Mouse (Mus musculus) midbrain, embryonic 11.5 days (tissue): ENCODE measurements around the gene Enpp4. TPM values are rescaled to one million over a fixed set of nuclear protein-coding genes. Genes with fewer than 3 reads are reported as not detected.

Experiments used
- ATAC-seq: fragments of 200-750 bp; cut with Nextera tagmentation; 2 replicates; pipeline ENCODE4 v1.8.0; 2017; ENCODE audit warnings: moderate TSS enrichment, moderate library complexity; ENCODE audit not compliant: low FRiP score
- DNase-seq: peaks from one replicate; pipeline ENCODE4 v3.0.0; 2015; ENCODE audit warnings: low spot score; ENCODE audit errors: missing footprints
- H3K27ac ChIP-seq: fragments of 300-500 bp; sonication (generic); 2 replicates; pipeline ENCODE4 v1.5.1; 2014; ENCODE audit warnings: low read depth, low read length
- H3K27me3 ChIP-seq: fragments of 300-500 bp; sonication (generic); 2 replicates; pipeline ENCODE4 v1.6.1; 2014; ENCODE audit warnings: mild to moderate bottlenecking, low read length, moderate library complexity, mixed read lengths; ENCODE audit not compliant: control insufficient read depth, insufficient read depth
- H3K36me3 ChIP-seq: fragments of 300-500 bp; sonication (generic); 2 replicates; pipeline ENCODE4 v1.6.1; 2014; ENCODE audit warnings: mild to moderate bottlenecking, low read length, moderate library complexity, mixed read lengths; ENCODE audit not compliant: control insufficient read depth, insufficient read depth
- H3K4me1 ChIP-seq: fragments of 300-500 bp; sonication (generic); 2 replicates; pipeline ENCODE4 v1.6.1; 2014; ENCODE audit warnings: low read length; ENCODE audit not compliant: control insufficient read depth, insufficient read depth
- H3K4me2 ChIP-seq: fragments of 300-500 bp; sonication (generic); 2 replicates; pipeline ENCODE4 v1.6.1; 2014; ENCODE audit warnings: mild to moderate bottlenecking, moderate library complexity
- H3K4me3 ChIP-seq: fragments of 300-500 bp; sonication (generic); 2 replicates; pipeline ENCODE4 v1.5.1; 2014; ENCODE audit warnings: low read depth, low read length
- H3K9ac ChIP-seq: fragments of 300-500 bp; sonication (generic); 2 replicates; pipeline ENCODE4 v1.6.1; 2014; ENCODE audit warnings: low read length
- H3K9me3 ChIP-seq: fragments of 300-500 bp; sonication (generic); 2 replicates; pipeline ENCODE4 v1.6.1; 2016; ENCODE audit warnings: low read length; ENCODE audit not compliant: control insufficient read depth
- WGBS: fragments of 180-500 bp; shearing (Covaris S2); extraction: QIAGEN DNeasy Blood & Tissue Kit; methylation state at CpG from one replicate; pipeline ENCODE4 v1.1.7; 2014; 5-methylcytosine and 5-hydroxymethylcytosine counted together
- polyA plus RNA-seq: library from polyadenylated mRNA; unstranded; fragments of >200 nt; fragmentation: Nextera tagmentation; extraction: Ambion mirVana; gene quantifications from 2 replicates; pipeline ENCODE4 v1.2.1, GENCODE M21; 2014

Gene Enpp4
- polyA plus RNA-seq, 1 experiment from 2014 or later: 3.8 TPM

GRCm38 (mm10) chr17:44108331-44108730 lies 2.7 kb upstream of the Enpp4 start:
- Histone ChIP-seq H3K9ac (no peak overlapping the region), H3K4me3 (no peak overlapping the region), H3K4me2 (no peak overlapping the region), H3K27ac (no peak overlapping the region), H3K9me3 (no peaks in the 10 kb centered on the region), H3K27me3 (peaks cover 5% of the 10 kb centered on the region; the same call in 1 of the 2 replicates), H3K36me3 (no peaks in the 10 kb centered on the region), H3K4me1 (peaks cover 7% of the 10 kb centered on the region; the same call in 1 of the 2 replicates)
- 82% methylated on average over 3 of the region's 3 CpGs for WGBS
- ATAC-seq: no peak
- no peak for DNase-seq

GRCm38 (mm10) chr17:44101961-44102360 lies 3.6 kb downstream of the Enpp4 start:
- no peak overlapping the region for H3K27ac ChIP-seq
- H3K4me3 ChIP-seq: no peak overlapping the region
- ATAC-seq (no peak), DNase-seq (peak; percentile 73)
- no peaks in the 10 kb centered on the region for H3K9me3 ChIP-seq
- H3K9ac ChIP-seq: no peak overlapping the region
- H3K4me1 ChIP-seq: peaks cover 7% of the 10 kb centered on the region; the same call in 1 of the 2 replicates
- H3K4me2 ChIP-seq: no peak overlapping the region
- H3K36me3 ChIP-seq: no peaks in the 10 kb centered on the region
- WGBS: 95% methylated on average over 10 of the region's 10 CpGs
- peaks cover 4% of the 10 kb centered on the region; the same call in 1 of the 2 replicates for H3K27me3 ChIP-seq

DNA sequence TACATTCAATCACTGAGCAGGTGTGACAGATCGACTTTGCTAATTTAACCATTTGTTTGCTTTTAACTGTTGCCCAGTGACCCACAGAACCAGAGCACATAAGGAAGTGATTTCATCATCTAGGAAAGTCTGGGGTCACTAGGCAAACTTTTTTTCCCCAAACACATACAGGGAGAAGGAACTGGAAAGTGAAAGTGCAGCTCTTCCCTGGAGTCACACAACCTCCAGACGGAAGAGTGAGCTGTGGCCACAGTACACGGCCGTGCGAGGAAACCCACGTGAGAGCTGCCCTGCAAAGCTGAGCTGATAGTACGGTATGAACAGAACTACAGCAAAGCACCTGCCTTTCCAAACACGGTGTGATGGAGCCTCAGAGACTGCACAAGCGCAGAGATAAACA lies 4.7 kb downstream of the Enpp4 start:
- H3K9me3 ChIP-seq: no peaks in the 10 kb centered on the region
- 85% methylated on average over 9 of the region's 9 CpGs for WGBS
- ATAC-seq: no peak

DNA sequence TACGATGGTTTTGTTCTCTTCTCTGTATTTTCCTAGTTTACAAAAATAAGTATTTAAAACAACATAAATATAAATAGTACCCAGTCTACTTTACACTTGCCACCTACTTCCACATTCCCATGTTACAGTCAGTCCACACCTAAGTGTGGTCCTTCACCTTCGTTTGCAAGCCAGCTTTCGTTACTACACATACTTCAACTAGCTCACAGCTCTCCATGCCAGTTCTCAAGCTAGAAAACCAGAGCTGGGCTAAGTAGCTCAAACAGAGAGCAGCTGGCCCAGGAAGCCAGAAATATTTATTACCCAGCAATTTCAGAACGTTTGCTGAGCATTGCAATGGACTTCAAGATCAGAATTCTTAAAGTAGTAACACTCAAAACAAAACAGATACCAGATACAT lies 5.1 kb downstream of the Enpp4 start:
- H3K9ac ChIP-seq: no peak overlapping the region
- no peak overlapping the region for H3K27ac ChIP-seq
- no peaks in the 10 kb centered on the region for H3K9me3 ChIP-seq
- H3K4me1 ChIP-seq: peaks cover 7% of the 10 kb centered on the region; the same call in 1 of the 2 replicates
- WGBS: 84% methylated on average over 4 of the region's 4 CpGs
- no peak overlapping the region for H3K4me2 ChIP-seq
- no peaks in the 10 kb centered on the region for H3K36me3 ChIP-seq
- H3K27me3 ChIP-seq: no peaks in the 10 kb centered on the region
- no peak for ATAC-seq
- H3K4me3 ChIP-seq: no peak overlapping the region
- DNase-seq: peak; percentile 66

More for the DNA sequence above, 4.7 kb downstream of the Enpp4 start:
- Histone ChIP-seq H3K4me2 (no peak overlapping the region), H3K36me3 (no peaks in the 10 kb centered on the region), H3K9ac (no peak overlapping the region), H3K4me1 (peaks cover 7% of the 10 kb centered on the region; the same call in 1 of the 2 replicates), H3K27me3 (no peaks in the 10 kb centered on the region), H3K4me3 (no peak overlapping the region), H3K27ac (no peak overlapping the region)
- DNase-seq: peak; percentile 69

DNA sequence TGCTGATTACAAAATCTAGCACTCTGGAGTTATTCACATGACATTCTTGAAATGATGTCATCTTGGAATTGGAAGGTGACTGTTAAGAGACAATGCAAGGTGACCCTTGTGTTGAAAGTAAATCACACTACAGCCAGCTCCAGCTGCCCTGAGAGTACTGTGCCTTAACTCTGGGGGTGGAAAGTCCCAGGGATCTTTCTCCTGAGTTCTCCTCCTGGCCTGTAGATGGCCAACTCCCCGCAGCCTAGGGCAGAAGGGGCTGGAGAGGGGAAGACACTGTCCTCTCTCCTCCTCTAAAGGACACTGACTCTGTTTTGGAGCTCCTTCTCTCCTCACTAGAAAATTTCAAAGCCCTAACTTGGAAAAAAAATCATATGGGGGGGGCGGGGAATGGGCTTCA lies 14.1 kb downstream of the Enpp4 start:
- H3K4me3 ChIP-seq: no peak overlapping the region
- ATAC-seq: no peak
- H3K27me3 ChIP-seq: no peaks in the 10 kb centered on the region
- 41% methylated on average over 2 of the region's 2 CpGs for WGBS
- no peak for DNase-seq
- H3K9ac ChIP-seq: no peak overlapping the region
- no peaks in the 10 kb centered on the region for H3K9me3 ChIP-seq
- no peak overlapping the region for H3K4me2 ChIP-seq
- H3K4me1 ChIP-seq: no peaks in the 10 kb centered on the region
- no peaks in the 10 kb centered on the region for H3K36me3 ChIP-seq
- H3K27ac ChIP-seq: no peak overlapping the region

GRCm38 (mm10) chr17:44090916-44091315 lies 14.7 kb downstream of the Enpp4 start:
- Histone ChIP-seq H3K27ac (no peak overlapping the region), H3K36me3 (no peaks in the 10 kb centered on the region), H3K27me3 (no peaks in the 10 kb centered on the region), H3K9me3 (no peaks in the 10 kb centered on the region), H3K9ac (no peak overlapping the region), H3K4me3 (no peak overlapping the region), H3K4me2 (no peak overlapping the region), H3K4me1 (no peaks in the 10 kb centered on the region)
- no peak for DNase-seq
- 72% methylated on average over 2 of the region's 2 CpGs for WGBS
- no peak for ATAC-seq

DNA sequence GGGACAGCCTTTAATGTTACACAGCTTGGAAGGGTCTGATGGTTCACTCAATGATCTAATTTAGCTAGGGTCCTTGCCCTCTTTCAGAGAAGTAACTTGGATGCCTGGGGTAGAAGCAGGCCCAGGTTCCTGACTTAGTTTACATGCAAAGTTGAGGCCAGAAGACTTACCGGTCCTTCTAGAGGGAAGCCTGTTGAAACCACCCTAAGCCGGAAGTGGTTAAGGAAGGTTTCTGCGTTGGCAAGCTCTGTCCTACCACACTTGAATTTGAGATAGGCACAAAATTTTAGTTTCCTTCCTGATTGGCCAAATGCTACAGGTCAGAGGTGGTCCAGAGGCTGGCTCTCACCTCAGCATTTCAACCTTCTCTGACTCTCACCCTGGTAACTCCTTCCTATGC lies 17.4 kb downstream of the Enpp4 start:
- ATAC-seq (no peak), DNase-seq (no peak)
- Histone ChIP-seq H3K27ac (no peak overlapping the region), H3K9ac (no peak overlapping the region), H3K36me3 (no peaks in the 10 kb centered on the region), H3K27me3 (no peaks in the 10 kb centered on the region), H3K4me2 (no peak overlapping the region), H3K9me3 (no peaks in the 10 kb centered on the region), H3K4me1 (no peaks in the 10 kb centered on the region), H3K4me3 (no peak overlapping the region)
- WGBS: 92% methylated on average over 3 of the region's 3 CpGs

GRCm38 (mm10) chr17:44083156-44083555 lies 22.5 kb downstream of the Enpp4 start:
- no peak overlapping the region for H3K4me3 ChIP-seq
- no peak overlapping the region for H3K27ac ChIP-seq
- H3K9me3 ChIP-seq: no peaks in the 10 kb centered on the region
- ATAC-seq (no peak), DNase-seq (no peak)
- H3K4me2 ChIP-seq: no peak overlapping the region
- no peaks in the 10 kb centered on the region for H3K36me3 ChIP-seq
- 89% methylated on average over 4 of the region's 4 CpGs for WGBS
- no peaks in the 10 kb centered on the region for H3K27me3 ChIP-seq
- no peak overlapping the region for H3K9ac ChIP-seq
- H3K4me1 ChIP-seq: no peaks in the 10 kb centered on the region

GRCm38 (mm10) chr17:44078631-44079350 lies 26.8 kb downstream of the Enpp4 start, which contains the start of gene Enpp5:
Gene Enpp5, plus strand, starts transcription at chr17:44078813.
- Histone ChIP-seq H3K9ac (peak within 1 kb of the TSS; percentile 70), H3K4me1 (no peaks in the 10 kb centered on the region), H3K27me3 (no peaks in the 10 kb centered on the region), H3K27ac (no peak within 1 kb of the TSS), H3K36me3 (no peaks in the 10 kb centered on the region), H3K9me3 (no peaks in the 10 kb centered on the region), H3K4me2 (peak within 1 kb of the TSS; percentile 83), H3K4me3 (peak within 1 kb of the TSS; percentile 48)
- peak; percentile 95 for ATAC-seq
- DNase-seq: peak; percentile 94
- 1% methylated on average over 30 of the region's 31 CpGs for whole genome bisulfite sequencing
